Mouse (Mus musculus) adrenal gland, postnatal 4 days (tissue): Measurements from ENCODE around the gene Sh2d7. TPM values are rescaled to one million over a fixed set of nuclear protein-coding genes. Genes with fewer than 3 reads are reported as not detected.

Experiments used
- total RNA-seq, 2 experiments: library from RNA; stranded (reverse); gene quantifications; 2 replicates each; pipeline ENCODE4 v1.2.3; 2021

Gene Sh2d7
- total RNA-seq, 2 experiments from 2014 or later = not detected

Other genes starting within 250 kb of the Sh2d7 start
- 10 to 100 TPM; 18.8 to 23.4 TPM for gene Dmxl2, start 37.4 kb upstream of the Sh2d7 start, total RNA-seq
- 10 to 100 TPM; 10.4 to 12.2 TPM for gene Cib2, start 21.2 kb downstream of the Sh2d7 start, total RNA-seq
- gene Idh3a, start 47.4 kb downstream of the Sh2d7 start, total RNA-seq = 100 to 1,000 TPM; 193 to 223 TPM
- gene Acsbg1, start 122.9 kb downstream of the Sh2d7 start, total RNA-seq = 100 to 1,000 TPM; 288 to 304 TPM
- gene Dnaja4, start 159.9 kb downstream of the Sh2d7 start, total RNA-seq = 10 to 100 TPM; 10.4 to 12.3 TPM
- gene Wdr61, start 195.5 kb downstream of the Sh2d7 start, total RNA-seq = 10 to 100 TPM; 81.2 to 81.3 TPM
- gene Crabp1, start 225.8 kb downstream of the Sh2d7 start, total RNA-seq = 1 to 10 TPM; 2.4 to 3.8 TPM